Mouse (Mus musculus): Measurements from ENCODE around the gene Snrpb. TPM values are rescaled to one million over a fixed set of nuclear protein-coding genes. Genes with fewer than 3 reads are reported as not detected.
A peak's percentile ranks its signal among the peaks of the same experiment; 100 is the strongest.

The Snrpb gene
- 306 TPM in 2 replicates for total RNA-seq (2014; rRNA removed)
- 334 and 388 TPM in 2 replicates for polyA plus RNA-seq (2015; fragmentation: Nextera tagmentation; extraction: Ambion mirVana)

- peak within 1 kb of the TSS; percentile 99 for H3K9ac ChIP-seq
- ATAC-seq (peak; percentile 95), DNase-seq (peak; percentile 94)
- peak; percentile 14; the same call in 1 of the 2 replicates for TF ChIP-seq CTCF (IDR thresholded peaks at IDR 0.05; ENCODE audit: low read depth)
- H3K9me3 ChIP-seq (ENCODE audit: low read length) = no peaks in the 10 kb centered on the region
- H3K36me3 ChIP-seq (ENCODE audit: insufficient read depth) = peaks cover 24% of the 10 kb centered on the region
- H3K4me3 ChIP-seq (ENCODE audit: low read depth, low read length) = peak within 1 kb of the TSS; percentile 95
- WGBS = 2% methylated on average over 81 of the region's 81 CpGs
- H3K4me1 ChIP-seq (ENCODE audit: insufficient read depth) = peaks cover 10% of the 10 kb centered on the region
- no peaks in the 10 kb centered on the region for H3K27me3 ChIP-seq (ENCODE audit: insufficient read depth, low read length)
- peak within 1 kb of the TSS; percentile 69 for H3K4me2 ChIP-seq (ENCODE audit: low read depth)
- peak within 1 kb of the TSS; percentile 96 for H3K27ac ChIP-seq (ENCODE audit: low read depth, low read length)
Measured at GRCm38 (mm10) chr2:130178706-130179506, at the start of gene Snrpb. Gene Snrpb (minus strand): TSS chr2:130179403.

GRCm38 (mm10) chr2:130211581-130211980 is 32.4 kb upstream of the Snrpb start:
- TF ChIP-seq CTCF (IDR thresholded peaks at IDR 0.05; ENCODE audit: low read depth) = no peak
- ATAC-seq = no peak
- Histone ChIP-seq H3K4me2 (ENCODE audit: low read depth) (no peak overlapping the region), H3K27me3 (ENCODE audit: insufficient read depth, low read length) (no peaks in the 10 kb centered on the region), H3K27ac (ENCODE audit: low read depth, low read length) (no peak overlapping the region), H3K4me3 (ENCODE audit: low read depth, low read length) (no peak overlapping the region), H3K36me3 (ENCODE audit: insufficient read depth) (no peaks in the 10 kb centered on the region), H3K9ac (no peak overlapping the region), H3K4me1 (ENCODE audit: insufficient read depth) (no peaks in the 10 kb centered on the region), H3K9me3 (ENCODE audit: low read length) (no peaks in the 10 kb centered on the region)
- 72% methylated on average over 2 of the region's 2 CpGs for WGBS
- DNase-seq = no peak

GRCm38 (mm10) chr2:130209636-130210035 is 30.4 kb upstream of the Snrpb start:
- Histone ChIP-seq H3K36me3 (ENCODE audit: insufficient read depth) (no peaks in the 10 kb centered on the region), H3K4me1 (ENCODE audit: insufficient read depth) (no peaks in the 10 kb centered on the region), H3K4me3 (ENCODE audit: low read depth, low read length) (no peak overlapping the region), H3K9ac (no peak overlapping the region), H3K27ac (ENCODE audit: low read depth, low read length) (no peak overlapping the region), H3K27me3 (ENCODE audit: insufficient read depth, low read length) (no peaks in the 10 kb centered on the region), H3K4me2 (ENCODE audit: low read depth) (no peak overlapping the region), H3K9me3 (ENCODE audit: low read length) (no peaks in the 10 kb centered on the region)
- ATAC-seq (no peak), DNase-seq (no peak)
- 92% methylated on average over 3 of the region's 3 CpGs for WGBS
- TF ChIP-seq CTCF (IDR thresholded peaks at IDR 0.05; ENCODE audit: low read depth) = no peak

- H3K4me3 ChIP-seq (ENCODE audit: low read depth, low read length) = no peak overlapping the region
- no peak overlapping the region for H3K27ac ChIP-seq (ENCODE audit: low read depth, low read length)
- H3K9me3 ChIP-seq (ENCODE audit: low read length) = no peaks in the 10 kb centered on the region
- H3K27me3 ChIP-seq (ENCODE audit: insufficient read depth, low read length) = no peaks in the 10 kb centered on the region
- H3K4me1 ChIP-seq (ENCODE audit: insufficient read depth) = no peaks in the 10 kb centered on the region
- WGBS = 92% methylated on average over 3 of the region's 3 CpGs
- H3K4me2 ChIP-seq (ENCODE audit: low read depth) = no peak overlapping the region
- DNase-seq (no peak), ATAC-seq (no peak)
- H3K36me3 ChIP-seq (ENCODE audit: insufficient read depth) = no peaks in the 10 kb centered on the region
- no peak for TF ChIP-seq CTCF (IDR thresholded peaks at IDR 0.05; ENCODE audit: low read depth)
- H3K9ac ChIP-seq = no peak overlapping the region
Measured at GRCm38 (mm10) chr2:130207996-130208395, 28.8 kb upstream of the Snrpb start.

GRCm38 (mm10) chr2:130207376-130207775 is 28.2 kb upstream of the Snrpb start:
- Histone ChIP-seq H3K9ac (no peak overlapping the region), H3K4me1 (ENCODE audit: insufficient read depth) (no peaks in the 10 kb centered on the region), H3K4me2 (ENCODE audit: low read depth) (no peak overlapping the region), H3K27ac (ENCODE audit: low read depth, low read length) (no peak overlapping the region), H3K36me3 (ENCODE audit: insufficient read depth) (no peaks in the 10 kb centered on the region), H3K9me3 (ENCODE audit: low read length) (no peaks in the 10 kb centered on the region), H3K4me3 (ENCODE audit: low read depth, low read length) (no peak overlapping the region), H3K27me3 (ENCODE audit: insufficient read depth, low read length) (no peaks in the 10 kb centered on the region)
- no peak for TF ChIP-seq CTCF (IDR thresholded peaks at IDR 0.05; ENCODE audit: low read depth)
- DNase-seq (no peak), ATAC-seq (no peak)
- WGBS = 75% methylated on average over 2 of the region's 2 CpGs

GRCm38 (mm10) chr2:130200961-130201360 is 21.8 kb upstream of the Snrpb start:
- H3K4me2 ChIP-seq (ENCODE audit: low read depth) = no peak overlapping the region
- no peak for TF ChIP-seq CTCF (IDR thresholded peaks at IDR 0.05; ENCODE audit: low read depth)
- no peaks in the 10 kb centered on the region for H3K27me3 ChIP-seq (ENCODE audit: insufficient read depth, low read length)
- H3K36me3 ChIP-seq (ENCODE audit: insufficient read depth) = no peaks in the 10 kb centered on the region
- H3K4me3 ChIP-seq (ENCODE audit: low read depth, low read length) = no peak overlapping the region
- H3K4me1 ChIP-seq (ENCODE audit: insufficient read depth) = no peaks in the 10 kb centered on the region
- DNase-seq (no peak), ATAC-seq (no peak)
- H3K9me3 ChIP-seq (ENCODE audit: low read length) = no peaks in the 10 kb centered on the region
- H3K9ac ChIP-seq = no peak overlapping the region
- H3K27ac ChIP-seq (ENCODE audit: low read depth, low read length) = no peak overlapping the region
- WGBS = 32% methylated on average over 5 of the region's 5 CpGs

- H3K36me3 ChIP-seq (ENCODE audit: insufficient read depth) = no peaks in the 10 kb centered on the region
- H3K9me3 ChIP-seq (ENCODE audit: low read length) = no peaks in the 10 kb centered on the region
- no peak within 1 kb of the TSS for H3K27ac ChIP-seq (ENCODE audit: low read depth, low read length)
- no peak for TF ChIP-seq CTCF (IDR thresholded peaks at IDR 0.05; ENCODE audit: low read depth)
- WGBS = 96% methylated on average over 16 of the region's 16 CpGs
- no peak within 1 kb of the TSS for H3K4me3 ChIP-seq (ENCODE audit: low read depth, low read length)
- H3K27me3 ChIP-seq (ENCODE audit: insufficient read depth, low read length) = no peaks in the 10 kb centered on the region
- no peak for DNase-seq
- H3K4me2 ChIP-seq (ENCODE audit: low read depth) = no peak within 1 kb of the TSS
- no peaks in the 10 kb centered on the region for H3K4me1 ChIP-seq (ENCODE audit: insufficient read depth)
- no peak within 1 kb of the TSS for H3K9ac ChIP-seq
- no peak for ATAC-seq
Measured at GRCm38 (mm10) chr2:130194894-130195293, 15.7 kb upstream of the Snrpb start, which contains the start of gene Tmc2. Gene Tmc2 (plus strand): TSS chr2:130195194.
